Mouse (Mus musculus) liver, embryonic 16.5 days (tissue): ENCODE measurements around the gene Rab3ip. TPM values are rescaled to one million over a fixed set of nuclear protein-coding genes. Genes with fewer than 3 reads are reported as not detected.

Source experiments
- ATAC-seq: fragments of 200-750 bp; cut with Nextera tagmentation; 2 replicates; pipeline ENCODE4 v1.8.0; 2017; ENCODE audit warnings: low read depth, mild to moderate bottlenecking, moderate number of reproducible peaks, moderate library complexity
- H3K27ac ChIP-seq: fragments of 300-500 bp; sonication (generic); 2 replicates; pipeline ENCODE4 v1.5.1; 2014; ENCODE audit warnings: mild to moderate bottlenecking, low read length
- H3K27me3 ChIP-seq: fragments of 300-500 bp; sonication (generic); 2 replicates; pipeline ENCODE4 v1.6.1; 2014; ENCODE audit warnings: low read depth, low read length, mixed read lengths; ENCODE audit not compliant: control insufficient read depth, insufficient read depth
- H3K36me3 ChIP-seq: fragments of 300-500 bp; sonication (generic); 2 replicates; pipeline ENCODE4 v1.6.1; 2014; ENCODE audit warnings: mild to moderate bottlenecking; ENCODE audit not compliant: control insufficient read depth, insufficient read depth
- H3K4me1 ChIP-seq: fragments of 300-500 bp; sonication (generic); 2 replicates; pipeline ENCODE4 v1.6.1; 2014; ENCODE audit warnings: low read depth, low read length, mixed read lengths; ENCODE audit not compliant: control insufficient read depth
- H3K4me2 ChIP-seq: fragments of 300-500 bp; sonication (generic); 2 replicates; pipeline ENCODE4 v1.6.1; 2014; ENCODE audit warnings: low read depth, low read length, mixed read lengths
- H3K4me3 ChIP-seq: fragments of 300-500 bp; sonication (generic); 2 replicates; pipeline ENCODE4 v1.5.1; 2014; ENCODE audit warnings: low read depth, mild to moderate bottlenecking, low read length
- H3K9ac ChIP-seq: fragments of 300-500 bp; sonication (generic); 2 replicates; pipeline ENCODE4 v1.6.1; 2014; ENCODE audit warnings: low read depth, low read length
- H3K9me3 ChIP-seq: fragments of 300-500 bp; sonication (generic); replicated peaks from 2 replicates; pipeline ENCODE4 v1.6.1; 2016; ENCODE audit warnings: low read length; ENCODE audit not compliant: control insufficient read depth
- WGBS: fragments of 180-500 bp; shearing (Covaris S2); extraction: QIAGEN DNeasy Blood & Tissue Kit; methylation state at CpG from one replicate; pipeline ENCODE4 v1.1.7; 2014; ENCODE audit not compliant: insufficient replicate concordance; 5-methylcytosine and 5-hydroxymethylcytosine counted together
- polyA plus RNA-seq: library from polyadenylated mRNA; unstranded; fragments of >200 nt; fragmentation: Nextera tagmentation; extraction: Ambion mirVana; gene quantifications from 2 replicates; pipeline ENCODE4 v1.2.1, GENCODE M21; 2015

Gene Rab3ip
- polyA plus RNA-seq, 1 experiment from 2014 or later, result 13.3 TPM

DNA sequence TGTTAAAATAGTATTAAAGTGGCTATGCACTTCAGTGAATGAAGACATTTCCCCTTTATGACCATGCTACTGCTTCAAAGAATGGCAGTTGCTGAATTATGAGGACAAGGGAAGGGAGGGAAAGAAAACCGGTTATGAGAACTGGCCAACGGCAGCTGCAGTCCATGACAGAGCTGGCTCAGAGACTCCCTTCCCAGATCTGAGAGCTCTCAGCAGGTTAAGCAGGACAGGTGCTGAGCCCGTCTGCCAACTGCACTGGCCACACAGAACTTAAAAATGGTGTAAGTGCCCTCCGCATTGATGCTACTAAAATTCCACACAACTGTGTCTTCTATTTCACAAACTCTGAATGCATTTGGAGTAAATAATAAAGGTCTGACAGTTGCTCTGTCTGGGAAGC lies 73.1 kb downstream of the Rab3ip start:
- ATAC-seq, result no peak
- H3K9me3 ChIP-seq, result no peaks in the 10 kb centered on the region
- no peak overlapping the region for H3K4me2 ChIP-seq
- H3K4me3 ChIP-seq, result no peak overlapping the region
- H3K27me3 ChIP-seq, result no peaks in the 10 kb centered on the region
- H3K36me3 ChIP-seq, result no peaks in the 10 kb centered on the region
- no peak overlapping the region for H3K27ac ChIP-seq
- H3K4me1 ChIP-seq, result no peaks in the 10 kb centered on the region
- 77% methylated on average over 4 of the region's 4 CpGs for WGBS
- no peak overlapping the region for H3K9ac ChIP-seq

DNA sequence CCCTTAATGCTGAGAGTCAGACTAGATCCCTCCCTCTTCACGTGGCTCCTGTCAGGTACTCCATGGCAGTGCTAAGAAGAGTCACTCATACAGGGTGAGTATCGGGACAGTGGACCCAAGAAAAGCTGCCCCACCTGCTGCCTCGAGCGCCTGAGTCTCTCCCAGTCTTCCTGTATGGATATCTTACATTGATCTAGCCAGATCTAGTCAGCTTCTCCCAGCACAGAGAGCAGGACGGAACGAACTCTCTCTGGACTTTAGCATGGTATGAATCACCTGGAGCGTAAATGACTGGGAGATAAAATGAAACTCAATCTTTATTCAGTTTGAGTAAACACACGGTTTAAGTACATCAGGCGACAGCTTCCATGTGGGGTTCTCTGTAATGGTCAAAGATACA lies 76.1 kb downstream of the Rab3ip start:
- no peak overlapping the region for H3K4me2 ChIP-seq
- H3K36me3 ChIP-seq, result no peaks in the 10 kb centered on the region
- no peak overlapping the region for H3K4me3 ChIP-seq
- H3K9me3 ChIP-seq, result no peaks in the 10 kb centered on the region
- H3K4me1 ChIP-seq, result no peaks in the 10 kb centered on the region
- ATAC-seq, result no peak
- no peaks in the 10 kb centered on the region for H3K27me3 ChIP-seq
- H3K9ac ChIP-seq, result no peak overlapping the region
- WGBS, result 60% methylated on average over 9 of the region's 9 CpGs
- H3K27ac ChIP-seq, result no peak overlapping the region

DNA sequence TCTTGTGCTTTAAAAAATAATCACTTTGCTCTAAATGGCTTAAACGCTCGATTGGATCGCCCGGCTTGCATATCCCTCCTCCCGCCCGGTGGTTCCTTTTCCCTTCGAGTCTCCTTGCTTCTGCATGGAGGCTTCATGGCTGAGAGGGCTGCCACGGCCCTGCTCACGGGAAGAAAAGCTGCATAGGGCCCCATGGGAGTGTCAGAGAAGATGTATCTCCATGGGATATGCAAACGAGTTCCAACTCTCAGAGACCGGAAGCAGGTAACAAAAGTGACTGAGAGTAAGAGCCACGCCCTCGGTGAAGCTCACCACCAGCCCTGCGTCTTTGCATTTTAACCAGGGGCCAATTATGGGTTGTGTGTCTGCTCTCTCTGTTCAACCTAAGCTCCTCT lies 78.6 kb downstream of the Rab3ip start:
- no peak for ATAC-seq
- H3K27ac ChIP-seq, result no peak overlapping the region
- H3K4me3 ChIP-seq, result no peak overlapping the region
- no peaks in the 10 kb centered on the region for H3K36me3 ChIP-seq
- H3K9me3 ChIP-seq, result no peaks in the 10 kb centered on the region
- H3K9ac ChIP-seq, result no peak overlapping the region
- no peaks in the 10 kb centered on the region for H3K27me3 ChIP-seq
- H3K4me1 ChIP-seq, result no peaks in the 10 kb centered on the region
- WGBS, result 63% methylated on average over 14 of the region's 14 CpGs
- H3K4me2 ChIP-seq, result no peak overlapping the region

DNA sequence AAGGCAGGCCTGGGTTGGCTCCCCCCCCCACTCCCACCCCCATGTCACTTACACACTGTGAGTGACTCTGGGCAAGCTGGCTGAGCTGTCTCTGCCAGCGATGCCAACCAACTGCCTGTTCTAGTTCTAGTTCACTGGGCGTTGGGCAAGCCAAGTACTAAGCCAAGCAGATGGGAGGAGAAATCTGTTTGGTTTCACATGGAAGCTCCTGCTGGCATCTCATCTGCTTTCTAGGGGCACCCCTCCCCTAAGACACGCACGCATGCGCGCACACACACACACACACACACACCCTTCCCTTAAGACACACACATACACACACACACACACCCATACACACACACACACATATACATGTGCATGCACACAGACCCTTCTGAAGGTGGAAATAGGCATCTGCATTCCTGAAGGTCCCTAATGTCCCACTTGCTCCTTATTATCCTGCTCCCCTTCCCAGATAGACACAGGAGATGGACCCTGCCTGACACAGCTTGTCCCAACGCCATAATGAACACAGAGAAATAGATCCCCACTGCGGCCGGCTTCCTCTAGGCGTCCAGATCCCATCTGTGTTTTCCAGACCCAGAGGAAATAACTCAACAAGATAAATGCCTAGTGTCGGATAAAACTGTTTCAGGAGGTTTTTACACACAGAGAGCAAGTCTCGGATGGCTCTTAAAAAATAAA lies 79.1 kb downstream of the Rab3ip start:
- Histone ChIP-seq H3K9me3 (no peaks in the 10 kb centered on the region), H3K4me1 (no peaks in the 10 kb centered on the region), H3K9ac (no peak overlapping the region), H3K27ac (no peak overlapping the region), H3K36me3 (no peaks in the 10 kb centered on the region), H3K4me2 (no peak overlapping the region), H3K27me3 (no peaks in the 10 kb centered on the region), H3K4me3 (no peak overlapping the region)
- WGBS, result 76% methylated on average over 12 of the region's 12 CpGs
- ATAC-seq, result no peak

DNA sequence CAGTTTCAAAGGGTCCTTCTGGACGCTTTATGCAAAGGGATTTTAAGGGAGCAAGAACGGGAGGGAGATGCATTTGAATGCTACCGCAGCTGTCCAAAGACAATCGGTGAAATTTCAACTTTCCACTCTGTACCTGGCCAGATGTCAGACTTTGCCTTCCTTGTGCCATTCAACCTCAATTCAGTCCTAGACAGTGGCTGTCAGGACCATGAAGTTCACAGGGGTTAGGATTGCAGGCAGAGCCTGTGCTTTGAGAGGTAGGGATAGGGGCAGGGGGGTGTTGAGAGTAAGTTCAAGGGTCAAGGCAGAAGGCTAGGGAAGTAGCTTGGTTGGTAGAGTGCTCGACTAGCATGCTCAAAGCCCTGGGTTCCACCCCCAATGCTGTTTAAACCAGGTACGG lies 79.8 kb downstream of the Rab3ip start:
- H3K9me3 ChIP-seq, result no peaks in the 10 kb centered on the region
- H3K9ac ChIP-seq, result no peak overlapping the region
- no peak overlapping the region for H3K4me2 ChIP-seq
- ATAC-seq, result no peak
- WGBS, result 77% methylated on average over 6 of the region's 6 CpGs
- no peak overlapping the region for H3K27ac ChIP-seq
- no peaks in the 10 kb centered on the region for H3K4me1 ChIP-seq
- H3K36me3 ChIP-seq, result no peaks in the 10 kb centered on the region
- no peak overlapping the region for H3K4me3 ChIP-seq
- H3K27me3 ChIP-seq, result no peaks in the 10 kb centered on the region

Other genes with a start within 250 kb of the Rab3ip start
- 0.07 TPM in 1 of 2 replicates, not detected in the other for gene Myrfl, start 53.9 kb downstream of the Rab3ip start, polyA plus RNA-seq
- not detected in 2 replicates for gene Gm10271, start 21.8 kb upstream of the Rab3ip start, polyA plus RNA-seq
- 0.04 and 0.07 TPM in 2 replicates for gene Best3, start 35.5 kb upstream of the Rab3ip start, polyA plus RNA-seq
- gene Lrrc10, start 94.6 kb upstream of the Rab3ip start, polyA plus RNA-seq, result not detected in 2 replicates
- gene Cct2, start 113.0 kb upstream of the Rab3ip start, polyA plus RNA-seq, result 115 and 127 TPM in 2 replicates
- gene Frs2, start 197.8 kb upstream of the Rab3ip start, polyA plus RNA-seq, result 7.4 and 9.0 TPM in 2 replicates